ENCODE assay signal across 2 mouse cellular contexts in genomic region chr17:56071126-56071525, GRCm38 (mm10).
TF ChIP-seq lines count a peak whose summit lies in the region.

No protein-coding gene starts in this region.

TF ChIP-seq in CH12.LX, 34 proteins besides CTCF, POLR2A, EP300 and RAD21:
- no peak for TF ChIP-seq RCOR1 (conservative IDR thresholded peaks at IDR 0.05; ENCODE audit: low read depth, low read length)
- no peak for TF ChIP-seq SIN3A (IDR thresholded peaks at IDR 0.05; ENCODE audit: low read length)
- TF ChIP-seq MYC (IDR thresholded peaks at IDR 0.05; ENCODE audit: low read depth, low read length): no peak
- TF ChIP-seq GABPA (IDR thresholded peaks at IDR 0.05; ENCODE audit: insufficient replicate concordance, low read depth, low read length): no peak
- TF ChIP-seq TBP (conservative IDR thresholded peaks at IDR 0.05; ENCODE audit: low read depth, low read length): no peak
- TF ChIP-seq IRF4 (IDR thresholded peaks at IDR 0.05; ENCODE audit: low read depth, low read length): no peak
- TF ChIP-seq MAX (IDR thresholded peaks at IDR 0.05; ENCODE audit: low read length): no peak
- no peak for TF ChIP-seq NRF1 (IDR thresholded peaks at IDR 0.05; ENCODE audit: low read depth, low read length)
- TF ChIP-seq NELFE (IDR thresholded peaks at IDR 0.05; ENCODE audit: low read depth, low read length): no peak
- no peak for TF ChIP-seq ZC3H11A (IDR thresholded peaks at IDR 0.05; ENCODE audit: low read depth, low read length)
- no peak for TF ChIP-seq SMC3 (IDR thresholded peaks at IDR 0.05; ENCODE audit: low read depth, low read length)
- no peak for TF ChIP-seq JUN (IDR thresholded peaks at IDR 0.05; ENCODE audit: insufficient read depth, low read depth, low read length)
- no peak for TF ChIP-seq MXI1 (IDR thresholded peaks at IDR 0.05; ENCODE audit: low read depth, low read length)
- no peak for TF ChIP-seq ZKSCAN1 (IDR thresholded peaks at IDR 0.05; ENCODE audit: borderline replicate concordance, low read depth, low read length)
- no peak for TF ChIP-seq MAFK (IDR thresholded peaks at IDR 0.05; ENCODE audit: insufficient replicate concordance, low read length)
- no peak for TF ChIP-seq ZMIZ1 (IDR thresholded peaks at IDR 0.05; ENCODE audit: low read depth, low read length)
- TF ChIP-seq MAZ (IDR thresholded peaks at IDR 0.05; ENCODE audit: low read depth, low read length): no peak
- no peak for TF ChIP-seq CHD1 (IDR thresholded peaks at IDR 0.05; ENCODE audit: low read depth, low read length)
- TF ChIP-seq PAX5 (IDR thresholded peaks at IDR 0.05; ENCODE audit: low read length): no peak
- TF ChIP-seq KAT2A (IDR thresholded peaks at IDR 0.05; ENCODE audit: insufficient replicate concordance, low read length): no peak

TF ChIP-seq in MEL, 35 proteins besides CTCF, POLR2A, EP300 and RAD21:
- no peak for TF ChIP-seq CHD2 (IDR thresholded peaks at IDR 0.05; ENCODE audit: low read length)
- peak; percentile 80 for TF ChIP-seq POLR2AphosphoS2 (IDR thresholded peaks at IDR 0.05; ENCODE audit: low read length)
- TF ChIP-seq ZC3H11A (IDR thresholded peaks at IDR 0.05; ENCODE audit: low read depth, low read length): no peak
